Mouse (Mus musculus): ENCODE results near the gene Chchd3. TPM values are rescaled to one million over a fixed set of nuclear protein-coding genes. Genes with fewer than 3 reads are reported as not detected.

Chchd3 gene
- polyA plus RNA-seq, 1 experiment from 2014 or later: 134 TPM

GRCm38 (mm10) chr6:33031631-33032030 lies 28.4 kb downstream of the Chchd3 start:
- no peaks in the 10 kb centered on the region for H3K9me3 ChIP-seq (ENCODE audit: control insufficient read depth)
- 67% methylated on average over 2 of the region's 2 CpGs for WGBS
- ATAC-seq: no peak
- no peaks in the 10 kb centered on the region for H3K27me3 ChIP-seq (replicated peaks; ENCODE audit: control insufficient read depth, insufficient read depth, low read length)
- no peak overlapping the region for H3K27ac ChIP-seq (ENCODE audit: low read depth, low read length)
- H3K36me3 ChIP-seq (ENCODE audit: control insufficient read depth, insufficient read depth): no peaks in the 10 kb centered on the region
- no peak overlapping the region for H3K9ac ChIP-seq (ENCODE audit: low read depth, low read length)
- H3K4me1 ChIP-seq (replicated peaks; ENCODE audit: control insufficient read depth, insufficient read depth, low read length): no peaks in the 10 kb centered on the region
- no peak overlapping the region for H3K4me2 ChIP-seq (replicated peaks; ENCODE audit: low read depth)
- TF ChIP-seq CTCF (IDR thresholded peaks at IDR 0.05; ENCODE audit: low read depth): no peak
- no peak overlapping the region for H3K4me3 ChIP-seq (ENCODE audit: low read depth, low read length)

GRCm38 (mm10) chr6:33028296-33028695 lies 31.8 kb downstream of the Chchd3 start:
- no peaks in the 10 kb centered on the region for H3K36me3 ChIP-seq (ENCODE audit: control insufficient read depth, insufficient read depth)
- TF ChIP-seq CTCF (IDR thresholded peaks at IDR 0.05; ENCODE audit: low read depth): no peak
- H3K4me3 ChIP-seq (ENCODE audit: low read depth, low read length): no peak overlapping the region
- no peaks in the 10 kb centered on the region for H3K4me1 ChIP-seq (replicated peaks; ENCODE audit: control insufficient read depth, insufficient read depth, low read length)
- 0 out of 2 replicates have a peak, but pooled peaks have one; percentile 25 for ATAC-seq
- no peak overlapping the region for H3K9ac ChIP-seq (ENCODE audit: low read depth, low read length)
- no peaks in the 10 kb centered on the region for H3K27me3 ChIP-seq (replicated peaks; ENCODE audit: control insufficient read depth, insufficient read depth, low read length)
- H3K9me3 ChIP-seq (ENCODE audit: control insufficient read depth): no peaks in the 10 kb centered on the region
- no peak overlapping the region for H3K27ac ChIP-seq (ENCODE audit: low read depth, low read length)
- 86% methylated on average over 6 of the region's 6 CpGs for WGBS
- H3K4me2 ChIP-seq (replicated peaks; ENCODE audit: low read depth): no peak overlapping the region

- TF ChIP-seq CTCF (IDR thresholded peaks at IDR 0.05; ENCODE audit: low read depth): no peak
- 97% methylated on average over 2 of the region's 2 CpGs for WGBS
- H3K27me3 ChIP-seq (replicated peaks; ENCODE audit: control insufficient read depth, insufficient read depth, low read length): no peaks in the 10 kb centered on the region
These were observed 35.0 kb downstream of the Chchd3 start for GRCm38 (mm10) chr6:33025041-33025440.

DNA sequence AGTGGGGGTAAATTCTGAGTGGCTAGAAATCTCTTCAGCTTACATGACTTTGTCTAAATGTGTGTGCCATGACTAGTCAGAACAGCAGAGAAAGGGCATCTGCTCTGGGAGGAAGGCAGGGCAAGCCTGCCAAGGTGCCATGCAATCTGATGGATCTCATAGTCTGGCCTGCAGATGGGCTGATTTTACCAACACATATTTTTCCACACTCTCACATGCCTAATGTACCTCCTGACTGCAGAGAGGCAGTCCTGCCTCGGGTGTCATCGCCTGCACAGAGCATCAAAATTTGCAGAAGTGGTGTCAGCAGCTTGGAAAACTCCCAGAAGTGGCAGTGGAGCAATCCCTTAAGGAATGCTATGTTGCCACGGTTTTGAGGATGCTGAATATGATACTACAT lies 55.5 kb downstream of the Chchd3 start:
- Histone ChIP-seq H3K9ac (ENCODE audit: low read depth, low read length) (no peak overlapping the region), H3K27ac (ENCODE audit: low read depth, low read length) (no peak overlapping the region), H3K4me1 (replicated peaks; ENCODE audit: control insufficient read depth, insufficient read depth, low read length) (no peaks in the 10 kb centered on the region), H3K27me3 (replicated peaks; ENCODE audit: control insufficient read depth, insufficient read depth, low read length) (no peaks in the 10 kb centered on the region), H3K36me3 (ENCODE audit: control insufficient read depth, insufficient read depth) (no peaks in the 10 kb centered on the region), H3K4me2 (replicated peaks; ENCODE audit: low read depth) (no peak overlapping the region), H3K9me3 (ENCODE audit: control insufficient read depth) (no peaks in the 10 kb centered on the region), H3K4me3 (ENCODE audit: low read depth, low read length) (no peak overlapping the region)
- WGBS: 81% methylated on average over 3 of the region's 3 CpGs
- no peak for TF ChIP-seq CTCF (IDR thresholded peaks at IDR 0.05; ENCODE audit: low read depth)
- ATAC-seq: no peak

More at GRCm38 (mm10) chr6:33025041-33025440, 35.0 kb downstream of the Chchd3 start:
- Histone ChIP-seq H3K4me2 (replicated peaks; ENCODE audit: low read depth) (no peak overlapping the region), H3K4me1 (replicated peaks; ENCODE audit: control insufficient read depth, insufficient read depth, low read length) (no peaks in the 10 kb centered on the region), H3K9me3 (ENCODE audit: control insufficient read depth) (no peaks in the 10 kb centered on the region), H3K9ac (ENCODE audit: low read depth, low read length) (no peak overlapping the region), H3K27ac (ENCODE audit: low read depth, low read length) (no peak overlapping the region), H3K36me3 (ENCODE audit: control insufficient read depth, insufficient read depth) (no peaks in the 10 kb centered on the region), H3K4me3 (ENCODE audit: low read depth, low read length) (no peak overlapping the region)
- no peak for ATAC-seq

DNA sequence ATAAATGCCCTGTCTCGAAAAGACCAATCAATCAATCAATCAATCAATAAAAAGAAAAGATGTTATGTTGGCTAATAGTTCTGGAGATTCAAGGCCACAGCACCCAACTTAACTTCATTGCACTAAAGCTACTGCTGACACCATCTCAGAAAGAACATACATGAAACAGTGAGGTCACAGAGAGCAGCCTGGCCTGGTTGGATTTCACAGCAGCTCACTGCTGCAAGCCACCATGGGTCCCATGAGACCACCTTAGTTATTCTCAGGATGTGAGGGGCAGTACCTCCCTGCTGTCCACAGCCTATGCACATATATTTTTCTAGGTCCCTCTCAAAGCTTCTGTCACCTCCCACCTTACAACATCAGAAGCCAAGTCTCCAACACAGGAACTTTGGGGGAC lies 57.1 kb downstream of the Chchd3 start:
- TF ChIP-seq CTCF (IDR thresholded peaks at IDR 0.05; ENCODE audit: low read depth): no peak
- no peaks in the 10 kb centered on the region for H3K4me1 ChIP-seq (replicated peaks; ENCODE audit: control insufficient read depth, insufficient read depth, low read length)
- no peak overlapping the region for H3K4me3 ChIP-seq (ENCODE audit: low read depth, low read length)
- H3K27me3 ChIP-seq (replicated peaks; ENCODE audit: control insufficient read depth, insufficient read depth, low read length): no peaks in the 10 kb centered on the region
- H3K9ac ChIP-seq (ENCODE audit: low read depth, low read length): no peak overlapping the region
- no peak overlapping the region for H3K4me2 ChIP-seq (replicated peaks; ENCODE audit: low read depth)
- ATAC-seq: no peak
- WGBS: 76% methylated on average over 1 of the region's 1 CpGs
- H3K36me3 ChIP-seq (ENCODE audit: control insufficient read depth, insufficient read depth): no peaks in the 10 kb centered on the region
- no peak overlapping the region for H3K27ac ChIP-seq (ENCODE audit: low read depth, low read length)
- H3K9me3 ChIP-seq (ENCODE audit: control insufficient read depth): no peaks in the 10 kb centered on the region

- Histone ChIP-seq H3K27ac (ENCODE audit: low read depth, low read length) (no peak overlapping the region), H3K9me3 (ENCODE audit: control insufficient read depth) (no peaks in the 10 kb centered on the region), H3K4me2 (replicated peaks; ENCODE audit: low read depth) (no peak overlapping the region), H3K36me3 (ENCODE audit: control insufficient read depth, insufficient read depth) (no peaks in the 10 kb centered on the region), H3K4me3 (ENCODE audit: low read depth, low read length) (no peak overlapping the region), H3K4me1 (replicated peaks; ENCODE audit: control insufficient read depth, insufficient read depth, low read length) (0 out of 2 replicates have a peak, but pooled peaks cover 3% of the 10 kb centered on the region), H3K9ac (ENCODE audit: low read depth, low read length) (no peak overlapping the region), H3K27me3 (replicated peaks; ENCODE audit: control insufficient read depth, insufficient read depth, low read length) (no peaks in the 10 kb centered on the region)
- no peak for TF ChIP-seq CTCF (IDR thresholded peaks at IDR 0.05; ENCODE audit: low read depth)
- no peak for ATAC-seq
- WGBS: 80% methylated on average over 15 of the region's 15 CpGs
These were observed 58.8 kb downstream of the Chchd3 start for GRCm38 (mm10) chr6:33001271-33001670.

- H3K9ac ChIP-seq (ENCODE audit: low read depth, low read length): no peak overlapping the region
- TF ChIP-seq CTCF (IDR thresholded peaks at IDR 0.05; ENCODE audit: low read depth): no peak
- WGBS: 90% methylated on average over 1 of the region's 1 CpGs
These were observed 63.5 kb downstream of the Chchd3 start for GRCm38 (mm10) chr6:32996597-32996996.

More at GRCm38 (mm10) chr6:32996597-32996996, 63.5 kb downstream of the Chchd3 start:
- no peaks in the 10 kb centered on the region for H3K9me3 ChIP-seq (ENCODE audit: control insufficient read depth)
- no peak for ATAC-seq
- no peaks in the 10 kb centered on the region for H3K36me3 ChIP-seq (ENCODE audit: control insufficient read depth, insufficient read depth)
- H3K4me1 ChIP-seq (replicated peaks; ENCODE audit: control insufficient read depth, insufficient read depth, low read length): 0 out of 2 replicates have a peak, but pooled peaks cover 3% of the 10 kb centered on the region
- H3K4me2 ChIP-seq (replicated peaks; ENCODE audit: low read depth): no peak overlapping the region
- H3K4me3 ChIP-seq (ENCODE audit: low read depth, low read length): no peak overlapping the region
- H3K27ac ChIP-seq (ENCODE audit: low read depth, low read length): no peak overlapping the region
- no peaks in the 10 kb centered on the region for H3K27me3 ChIP-seq (replicated peaks; ENCODE audit: control insufficient read depth, insufficient read depth, low read length)
